Mouse (Mus musculus) stomach, postnatal 0 days (tissue): ENCODE measurements at regions not wholly inside any gene's neighbourhood (a gene's known extent, or its start where the extent isn't known, plus 50 kb on each side); places are given as distances from the start of the nearest gene placed in this dataset.

Experiments used
- CTCF ChIP-seq: IDR thresholded peaks from 2 replicates; pipeline ENCODE4 v1.5.1; 2016; ENCODE audit warnings: antibody characterized with exemption, low read depth, mild to moderate bottlenecking, moderate library complexity
- EP300 ChIP-seq: optimal IDR thresholded peaks from 2 replicates; pipeline ENCODE3; 2016; ENCODE audit warnings: antibody characterized with exemption

DNA sequence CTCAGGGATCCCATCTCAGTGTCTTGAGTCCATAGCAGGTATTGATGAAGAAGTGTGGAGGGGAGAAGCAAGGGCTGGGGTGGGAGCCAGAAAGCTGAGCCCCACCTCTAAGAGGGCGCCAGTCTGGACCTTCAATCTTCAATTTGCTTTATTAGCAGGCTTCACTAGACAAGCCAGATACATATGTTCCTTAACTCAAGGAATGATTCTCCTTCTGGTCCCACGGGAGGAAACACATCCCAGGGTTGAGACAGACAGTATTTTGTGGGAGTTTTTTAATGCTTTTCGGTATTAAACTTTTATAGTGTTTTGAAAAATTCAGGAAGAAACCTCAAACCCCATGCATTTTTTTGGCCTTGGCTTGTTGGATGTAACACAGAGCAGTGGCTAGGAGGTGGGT is 606.7 kb upstream of the Fam19a5 start:
- TF ChIP-seq EP300 (no peak), CTCF (no peak)
